Mouse (Mus musculus) midbrain, embryonic 12.5 days (tissue): Measurements from ENCODE around the gene Rffl. TPM values are rescaled to one million over a fixed set of nuclear protein-coding genes. Genes with fewer than 3 reads are reported as not detected.

Experiments
- ATAC-seq: fragments of 200-750 bp; cut with Nextera tagmentation; 2 replicates; pipeline ENCODE4 v1.8.0; 2017; ENCODE audit warnings: low read depth, moderate TSS enrichment, moderate library complexity; ENCODE audit not compliant: low FRiP score
- H3K27ac ChIP-seq: fragments of 300-500 bp; sonication (generic); replicated peaks from 2 replicates; pipeline ENCODE4 v1.5.1; 2016; ENCODE audit warnings: mild to moderate bottlenecking
- H3K27me3 ChIP-seq: fragments of 300-500 bp; sonication (generic); 2 replicates; pipeline ENCODE4 v1.6.1; 2016; ENCODE audit warnings: mild to moderate bottlenecking
- H3K36me3 ChIP-seq: fragments of 300-500 bp; sonication (generic); 2 replicates; pipeline ENCODE4 v1.6.1; 2016
- H3K4me1 ChIP-seq: fragments of 300-500 bp; sonication (generic); 2 replicates; pipeline ENCODE4 v1.6.1; 2016
- H3K4me2 ChIP-seq: fragments of 300-500 bp; sonication (generic); replicated peaks from 2 replicates; pipeline ENCODE4 v1.6.1; 2016; ENCODE audit warnings: mild to moderate bottlenecking, moderate library complexity
- H3K4me3 ChIP-seq: fragments of 300-500 bp; sonication (generic); 2 replicates; pipeline ENCODE4 v1.5.1; 2016; ENCODE audit warnings: mild to moderate bottlenecking
- H3K9ac ChIP-seq: fragments of 300-500 bp; sonication (generic); replicated peaks from 2 replicates; pipeline ENCODE4 v1.6.1; 2016; ENCODE audit warnings: mild to moderate bottlenecking, moderate library complexity
- H3K9me3 ChIP-seq: fragments of 300-500 bp; sonication (generic); 2 replicates; pipeline ENCODE4 v1.6.1; 2016; ENCODE audit warnings: mild to moderate bottlenecking
- WGBS: fragments of 180-500 bp; shearing (Covaris S2); methylation state at CpG from one replicate; pipeline ENCODE4 v1.1.7; 2016; 5-methylcytosine and 5-hydroxymethylcytosine counted together
- polyA plus RNA-seq: library from polyadenylated mRNA; unstranded; fragments of >200 nt; fragmentation: Nextera tagmentation; extraction: Ambion mirVana; gene quantifications from 2 replicates; pipeline ENCODE4 v1.2.1, GENCODE M21; 2016

The Rffl gene
- polyA plus RNA-seq, 1 experiment from 2014 or later = 8.9 TPM

DNA sequence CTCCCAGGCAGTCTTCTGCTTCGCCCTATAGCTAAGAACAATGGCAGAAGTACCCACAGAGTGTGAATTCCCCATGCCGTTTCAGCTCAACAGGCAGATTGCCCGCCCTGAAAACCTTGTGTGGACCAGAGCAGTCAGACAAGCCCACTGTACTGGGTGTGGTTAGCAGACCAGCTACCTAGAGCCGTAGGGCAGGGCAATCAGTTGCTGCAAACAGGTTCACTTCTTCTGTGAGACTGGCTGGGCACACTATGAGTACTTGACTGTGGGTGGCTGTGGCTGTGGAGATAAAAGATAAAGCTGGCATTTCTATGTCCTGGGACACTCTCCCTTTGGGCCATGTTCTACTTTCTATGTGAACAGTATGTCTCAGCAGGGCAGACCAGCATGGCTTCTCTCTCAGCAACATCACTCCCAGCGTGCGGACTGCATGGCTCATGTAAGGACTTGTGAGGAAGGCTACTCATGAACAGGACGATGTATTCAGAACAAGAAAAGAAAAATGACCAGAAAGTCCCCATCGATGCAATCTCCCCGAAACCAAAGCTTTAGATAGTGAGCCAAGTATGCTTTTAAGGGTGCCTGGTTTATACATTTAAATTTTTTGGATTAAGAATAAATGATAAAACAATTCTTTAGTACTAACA is 15.6 kb downstream of the Rffl start:
- no peak for ATAC-seq
- 83% methylated on average over 9 of the region's 9 CpGs for WGBS
- H3K4me2 ChIP-seq = no peak overlapping the region
- peaks cover 21% of the 10 kb centered on the region; the same call in 1 of the 2 replicates for H3K4me1 ChIP-seq
- no peak overlapping the region for H3K27ac ChIP-seq
- H3K9ac ChIP-seq = no peak overlapping the region
- no peaks in the 10 kb centered on the region for H3K9me3 ChIP-seq
- H3K36me3 ChIP-seq = no peaks in the 10 kb centered on the region
- no peak overlapping the region for H3K4me3 ChIP-seq
- no peaks in the 10 kb centered on the region for H3K27me3 ChIP-seq

DNA sequence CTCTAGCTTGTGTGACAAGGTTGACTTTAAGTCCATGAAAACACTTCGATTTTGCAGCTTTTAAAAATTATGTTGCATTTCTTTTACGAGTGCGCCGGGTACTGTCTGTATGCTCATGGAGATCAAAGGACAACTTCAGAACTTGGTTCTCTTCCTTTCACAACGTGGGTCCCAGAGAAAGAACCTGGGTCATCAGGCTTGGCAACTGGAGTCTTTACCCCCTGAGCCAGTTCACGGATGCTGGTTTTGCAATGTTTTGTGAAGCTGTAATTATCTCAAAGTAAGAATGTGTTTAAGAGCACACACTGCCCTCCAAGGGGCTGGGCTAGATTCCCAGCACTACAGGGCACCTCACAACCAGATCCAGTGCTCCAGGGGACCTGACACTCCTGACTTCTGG is 16.9 kb downstream of the Rffl start:
- H3K27ac ChIP-seq = no peak overlapping the region
- no peaks in the 10 kb centered on the region for H3K27me3 ChIP-seq
- no peaks in the 10 kb centered on the region for H3K9me3 ChIP-seq
- H3K4me1 ChIP-seq = peaks cover 30% of the 10 kb centered on the region; the same call in 1 of the 2 replicates
- H3K9ac ChIP-seq = no peak overlapping the region
- no peak for ATAC-seq
- no peaks in the 10 kb centered on the region for H3K36me3 ChIP-seq
- 92% methylated on average over 6 of the region's 6 CpGs for WGBS
- no peak overlapping the region for H3K4me2 ChIP-seq
- no peak overlapping the region for H3K4me3 ChIP-seq

DNA sequence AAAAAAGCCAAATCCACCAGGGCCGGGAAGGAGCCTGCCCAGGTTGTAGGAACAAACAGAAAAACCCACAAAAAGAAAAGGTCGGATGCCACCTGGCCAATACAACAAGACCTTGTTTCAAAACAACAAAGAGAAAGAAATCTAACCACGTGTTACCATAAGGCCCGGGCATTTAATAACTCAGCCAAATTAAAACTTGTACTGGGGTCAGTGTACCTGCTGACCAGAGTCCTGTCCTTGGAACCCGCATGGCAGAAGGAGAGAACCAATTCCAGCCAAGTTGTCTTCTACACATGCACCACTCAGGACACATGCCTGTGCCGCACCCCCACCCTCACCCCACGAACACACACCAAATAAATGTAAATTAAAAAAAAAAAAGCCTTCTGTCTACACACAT is 18.1 kb downstream of the Rffl start:
- no peaks in the 10 kb centered on the region for H3K9me3 ChIP-seq
- no peak overlapping the region for H3K4me3 ChIP-seq
- ATAC-seq = no peak
- no peak overlapping the region for H3K27ac ChIP-seq
- 89% methylated on average over 7 of the region's 7 CpGs for WGBS
- peaks cover 30% of the 10 kb centered on the region; the same call in 1 of the 2 replicates for H3K4me1 ChIP-seq
- no peak overlapping the region for H3K9ac ChIP-seq
- no peak overlapping the region for H3K4me2 ChIP-seq
- H3K27me3 ChIP-seq = no peaks in the 10 kb centered on the region
- H3K36me3 ChIP-seq = no peaks in the 10 kb centered on the region

DNA sequence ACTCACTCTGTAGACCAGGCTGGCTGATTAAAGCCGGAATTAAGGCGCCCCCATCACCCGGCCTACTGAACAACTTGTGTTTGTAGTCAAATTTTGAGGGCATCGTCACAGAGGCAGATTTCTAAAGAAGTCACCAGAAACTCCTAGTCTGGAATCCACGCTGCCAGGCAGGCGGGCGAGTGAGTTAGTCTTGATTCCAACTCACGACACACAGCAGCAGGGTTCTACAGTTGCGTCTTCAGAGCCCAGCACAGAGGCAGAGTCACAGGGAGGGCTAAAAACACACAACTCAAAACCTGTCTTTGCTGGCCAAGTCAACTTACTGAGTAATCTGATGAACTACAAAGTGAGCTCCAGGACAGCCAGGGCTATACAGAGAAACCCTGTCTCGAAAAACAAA is 18.5 kb downstream of the Rffl start:
- H3K27ac ChIP-seq = no peak overlapping the region
- no peak overlapping the region for H3K4me3 ChIP-seq
- no peaks in the 10 kb centered on the region for H3K9me3 ChIP-seq
- H3K4me1 ChIP-seq = peaks cover 34% of the 10 kb centered on the region; the same call in 1 of the 2 replicates
- no peaks in the 10 kb centered on the region for H3K36me3 ChIP-seq
- no peak overlapping the region for H3K9ac ChIP-seq
- WGBS = 84% methylated on average over 10 of the region's 10 CpGs
- no peak overlapping the region for H3K4me2 ChIP-seq
- H3K27me3 ChIP-seq = no peaks in the 10 kb centered on the region
- no peak for ATAC-seq

DNA sequence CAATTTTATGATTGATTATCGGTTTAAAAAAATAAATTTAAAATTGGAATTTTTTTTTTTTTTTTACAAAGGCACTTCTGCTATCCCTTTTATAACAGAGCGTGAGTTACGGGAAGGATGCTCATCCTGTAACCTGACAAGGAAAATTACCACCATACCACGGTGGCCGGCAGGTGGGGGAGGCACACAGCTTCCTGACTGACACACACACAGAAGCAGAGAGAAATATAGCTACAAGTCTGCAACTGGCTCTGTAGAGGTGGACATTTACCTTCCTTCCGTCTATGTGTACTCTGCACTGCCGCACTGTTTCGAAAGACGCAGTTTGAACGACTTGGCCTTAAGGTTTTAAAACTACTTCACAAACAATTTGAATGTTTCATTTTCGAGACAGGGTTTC is 18.9 kb downstream of the Rffl start:
- ATAC-seq = no peak
- Histone ChIP-seq H3K27ac (no peak overlapping the region), H3K4me3 (no peak overlapping the region), H3K4me1 (peaks cover 38% of the 10 kb centered on the region; the same call in 1 of the 2 replicates), H3K36me3 (no peaks in the 10 kb centered on the region), H3K4me2 (no peak overlapping the region), H3K27me3 (no peaks in the 10 kb centered on the region), H3K9ac (no peak overlapping the region), H3K9me3 (no peaks in the 10 kb centered on the region)
- WGBS = 93% methylated on average over 11 of the region's 11 CpGs

DNA sequence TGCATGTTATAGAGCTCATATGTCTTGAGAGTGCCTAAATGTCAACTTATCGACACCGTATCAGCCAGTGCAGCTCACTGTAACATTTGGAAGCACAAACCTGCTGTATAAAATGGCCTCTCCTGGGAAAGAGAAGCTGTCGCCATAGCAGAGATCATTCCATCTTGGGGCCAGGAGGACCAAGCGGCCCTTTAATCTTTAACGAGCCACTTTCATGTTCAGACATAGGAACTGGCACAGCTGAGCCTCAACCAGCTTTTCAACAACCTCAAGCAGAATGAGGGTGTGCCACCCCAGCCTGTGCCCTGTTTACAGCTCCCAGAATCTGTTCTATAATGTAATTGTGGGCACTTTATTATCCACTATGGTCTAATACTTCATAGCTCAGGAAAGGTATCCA is 20.8 kb downstream of the Rffl start:
- peak overlapping the region; percentile 27; the same call in 1 of the 2 replicates for H3K27ac ChIP-seq

DNA sequence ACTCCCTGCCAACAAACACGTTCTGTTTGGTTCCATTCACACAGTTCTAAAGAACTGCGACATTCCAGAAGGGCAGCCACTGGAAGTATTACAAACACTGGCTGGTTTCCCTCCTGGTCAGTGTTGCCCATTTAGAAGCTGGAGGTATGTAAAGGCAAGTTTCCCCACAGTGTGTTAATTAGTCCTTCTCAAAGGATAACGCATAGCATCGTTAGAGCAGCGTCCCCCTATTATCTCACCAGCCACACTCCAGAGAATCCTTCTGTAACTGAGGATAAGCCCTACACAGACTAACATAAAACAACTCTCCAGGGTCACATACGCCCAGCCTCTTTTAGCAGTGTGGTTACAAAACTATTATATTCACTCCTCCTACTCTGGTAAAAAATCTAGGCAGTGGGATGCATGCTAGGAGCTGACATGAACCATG is 23.4 kb downstream of the Rffl start:
- no peaks in the 10 kb centered on the region for H3K27me3 ChIP-seq
- H3K4me1 ChIP-seq = peaks cover 38% of the 10 kb centered on the region
- no peak for ATAC-seq
- H3K9me3 ChIP-seq = no peaks in the 10 kb centered on the region
- no peak overlapping the region for H3K4me3 ChIP-seq
- H3K36me3 ChIP-seq = no peaks in the 10 kb centered on the region
- H3K27ac ChIP-seq = no peak overlapping the region
- H3K9ac ChIP-seq = no peak overlapping the region
- no peak overlapping the region for H3K4me2 ChIP-seq
- WGBS = 18% methylated on average over 6 of the region's 6 CpGs

More for the DNA sequence above, 20.8 kb downstream of the Rffl start:
- H3K27me3 ChIP-seq = no peaks in the 10 kb centered on the region
- H3K4me3 ChIP-seq = no peak overlapping the region
- H3K36me3 ChIP-seq = no peaks in the 10 kb centered on the region
- H3K9ac ChIP-seq = no peak overlapping the region
- no peak for ATAC-seq
- no peaks in the 10 kb centered on the region for H3K9me3 ChIP-seq
- H3K4me2 ChIP-seq = no peak overlapping the region
- 68% methylated on average over 5 of the region's 5 CpGs for WGBS
- H3K4me1 ChIP-seq = peaks cover 38% of the 10 kb centered on the region

DNA sequence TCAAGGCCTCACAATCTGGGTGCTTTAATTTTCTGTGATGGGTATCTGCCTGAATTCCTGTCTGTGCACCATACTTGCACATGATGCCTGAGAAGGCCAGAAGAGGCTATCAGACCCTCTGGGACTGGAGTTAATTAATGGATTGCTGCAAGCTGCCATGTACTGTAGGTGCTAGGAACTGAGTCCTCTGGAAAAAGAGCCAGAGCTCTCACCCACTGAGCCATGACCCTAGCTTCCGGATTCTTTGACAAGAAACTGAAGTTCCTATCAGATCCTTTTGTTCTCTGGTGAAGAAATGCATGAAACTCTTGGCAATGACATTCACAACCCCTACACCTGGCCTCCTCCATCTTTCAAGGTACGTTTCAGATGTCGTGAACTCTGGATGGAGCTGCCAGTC is 24.1 kb downstream of the Rffl start:
- ATAC-seq = no peak
- 78% methylated on average over 3 of the region's 3 CpGs for WGBS
- Histone ChIP-seq H3K27ac (no peak overlapping the region), H3K9ac (no peak overlapping the region), H3K9me3 (no peaks in the 10 kb centered on the region), H3K27me3 (no peaks in the 10 kb centered on the region), H3K4me2 (no peak overlapping the region), H3K4me1 (peaks cover 35% of the 10 kb centered on the region), H3K36me3 (no peaks in the 10 kb centered on the region), H3K4me3 (no peak overlapping the region)

DNA sequence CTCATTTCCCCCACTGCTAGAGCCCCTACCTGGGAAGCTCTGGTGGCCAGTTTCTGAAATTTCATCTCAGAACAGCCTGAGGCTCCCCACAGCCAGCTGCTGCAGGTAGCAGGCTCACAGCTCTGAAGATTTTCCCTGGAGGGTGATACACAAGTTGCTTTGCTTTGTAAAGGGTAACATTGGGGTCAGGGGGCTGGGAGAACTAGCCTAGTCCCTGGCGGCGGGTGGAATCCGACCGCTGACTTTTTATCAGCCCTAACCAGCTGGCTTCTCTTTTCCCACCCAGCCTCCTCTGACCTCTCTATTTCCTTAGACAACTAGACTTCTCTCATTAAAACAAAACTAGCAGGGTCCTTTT is 25.0 kb downstream of the Rffl start:
- WGBS = 28% methylated on average over 4 of the region's 4 CpGs
- H3K4me2 ChIP-seq = peak overlapping the region; percentile 34
- H3K4me3 ChIP-seq = no peak overlapping the region
- H3K36me3 ChIP-seq = no peaks in the 10 kb centered on the region
- no peak for ATAC-seq
- H3K27ac ChIP-seq = peak overlapping the region; percentile 12; the same call in 1 of the 2 replicates
- H3K27me3 ChIP-seq = no peaks in the 10 kb centered on the region
- 0 out of 2 replicates have a peak overlapping the region, but pooled peaks have one; percentile 28 for H3K9ac ChIP-seq
- H3K9me3 ChIP-seq = no peaks in the 10 kb centered on the region
- H3K4me1 ChIP-seq = peaks cover 33% of the 10 kb centered on the region

DNA sequence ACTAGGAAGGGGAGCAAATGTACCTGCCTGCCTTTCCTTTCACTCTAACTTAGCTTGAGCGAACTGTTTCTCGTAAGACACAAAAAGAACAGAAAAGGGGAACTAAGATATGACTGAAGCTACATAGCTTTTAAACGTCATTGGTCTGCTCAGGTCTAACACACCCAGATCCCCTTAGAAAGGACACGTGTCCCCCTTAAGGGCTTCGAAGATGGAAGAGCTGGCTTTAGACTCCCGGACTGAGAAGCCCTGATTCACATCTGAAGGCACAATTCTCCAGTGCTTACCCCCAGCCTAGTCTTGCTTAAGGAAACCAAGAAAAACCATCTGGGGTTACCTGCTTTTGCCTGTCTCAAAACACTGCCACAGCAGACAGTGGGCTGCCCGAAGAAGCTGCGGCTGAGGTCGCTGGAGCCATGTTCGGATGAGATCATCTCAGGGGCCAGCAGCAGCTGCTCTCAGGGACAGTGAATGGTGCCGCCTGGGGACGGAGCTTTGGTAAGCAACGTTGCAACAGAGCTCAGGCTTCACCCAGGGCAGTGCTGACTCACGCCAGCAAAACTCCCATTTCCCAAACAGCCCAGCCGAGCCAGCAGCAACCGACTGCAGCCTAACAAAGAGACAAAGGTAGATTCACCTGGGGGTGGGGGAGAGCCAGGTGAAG is 25.5 kb downstream of the Rffl start:
- Histone ChIP-seq H3K27ac (peak overlapping the region; percentile 12; the same call in 1 of the 2 replicates), H3K9ac (0 out of 2 replicates have a peak overlapping the region, but pooled peaks have one; percentile 28), H3K4me2 (peak overlapping the region; percentile 34), H3K36me3 (no peaks in the 10 kb centered on the region), H3K27me3 (no peaks in the 10 kb centered on the region), H3K9me3 (no peaks in the 10 kb centered on the region), H3K4me1 (peaks cover 32% of the 10 kb centered on the region), H3K4me3 (no peak overlapping the region)
- WGBS = 28% methylated on average over 16 of the region's 16 CpGs
- ATAC-seq = no peak; the same call in 1 of the 2 replicates

DNA sequence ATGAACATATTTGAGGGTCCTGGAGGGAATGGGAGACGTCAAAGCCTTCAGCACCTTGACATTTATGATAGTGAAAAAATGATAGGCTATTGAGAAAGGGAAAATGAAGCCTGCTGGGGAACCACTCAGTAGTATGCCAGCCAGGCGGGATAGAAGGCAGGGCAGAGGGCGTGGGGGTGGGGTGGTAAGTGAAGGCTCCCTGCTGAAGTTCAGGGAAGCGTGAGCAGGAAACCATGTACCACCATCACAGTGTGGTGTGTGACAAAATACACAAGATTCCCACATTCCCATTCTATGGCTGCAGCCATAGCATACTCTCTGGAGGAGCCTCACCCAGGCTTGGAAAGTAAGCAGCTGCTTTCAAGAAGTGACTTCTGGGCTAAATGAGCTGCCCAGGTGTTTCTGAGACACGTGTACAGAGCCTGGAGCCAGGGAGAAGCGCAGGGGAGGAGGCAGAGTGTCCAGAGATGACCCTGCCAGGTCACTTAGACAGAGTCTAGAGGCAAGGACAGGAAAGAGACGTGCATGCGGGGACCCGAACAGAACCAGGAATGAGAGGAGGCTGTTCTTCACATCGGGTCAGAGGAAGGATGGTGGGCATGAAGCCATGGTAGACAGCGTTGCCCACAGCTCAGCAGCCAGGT is 26.1 kb downstream of the Rffl start:
- H3K4me3 ChIP-seq = no peak overlapping the region
- peak overlapping the region; percentile 34; the same call in 1 of the 2 replicates for H3K4me2 ChIP-seq
- no peak overlapping the region for H3K27ac ChIP-seq
- H3K9ac ChIP-seq = no peak overlapping the region
- no peaks in the 10 kb centered on the region for H3K9me3 ChIP-seq
- H3K27me3 ChIP-seq = no peaks in the 10 kb centered on the region
- peaks cover 26% of the 10 kb centered on the region for H3K4me1 ChIP-seq
- no peaks in the 10 kb centered on the region for H3K36me3 ChIP-seq
- no peak for ATAC-seq
- 70% methylated on average over 11 of the region's 11 CpGs for WGBS

DNA sequence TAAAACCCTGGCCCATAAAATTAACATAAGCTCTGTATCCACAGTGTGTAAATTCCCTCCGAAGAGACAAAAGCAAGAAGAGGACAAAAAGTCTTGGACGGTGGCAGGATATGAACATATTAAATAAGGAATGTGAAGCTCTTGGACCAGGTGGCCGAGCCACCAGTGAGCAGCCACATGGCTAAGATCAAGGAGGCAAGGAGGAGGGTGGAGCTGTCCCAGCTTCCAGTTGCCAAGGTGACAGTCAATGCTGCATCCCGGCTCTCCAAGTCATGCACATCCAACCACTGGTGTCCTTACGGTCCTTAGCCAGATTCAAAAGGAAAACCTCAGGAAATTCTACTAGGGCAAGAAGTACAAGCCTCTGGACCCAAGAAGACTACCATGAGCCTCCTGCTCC is 32.5 kb downstream of the Rffl start:
- Histone ChIP-seq H3K27ac (no peak overlapping the region), H3K9me3 (no peaks in the 10 kb centered on the region; the same call in 1 of the 2 replicates), H3K4me3 (no peak overlapping the region), H3K4me1 (peaks cover 28% of the 10 kb centered on the region), H3K36me3 (no peaks in the 10 kb centered on the region), H3K9ac (no peak overlapping the region), H3K4me2 (0 out of 2 replicates have a peak overlapping the region, but pooled peaks have one; percentile 8), H3K27me3 (no peaks in the 10 kb centered on the region)
- ATAC-seq = no peak
- 34% methylated on average over 5 of the region's 5 CpGs for WGBS
